ENCODE assay signal across 7 mouse cellular contexts in the genomic region with DNA sequence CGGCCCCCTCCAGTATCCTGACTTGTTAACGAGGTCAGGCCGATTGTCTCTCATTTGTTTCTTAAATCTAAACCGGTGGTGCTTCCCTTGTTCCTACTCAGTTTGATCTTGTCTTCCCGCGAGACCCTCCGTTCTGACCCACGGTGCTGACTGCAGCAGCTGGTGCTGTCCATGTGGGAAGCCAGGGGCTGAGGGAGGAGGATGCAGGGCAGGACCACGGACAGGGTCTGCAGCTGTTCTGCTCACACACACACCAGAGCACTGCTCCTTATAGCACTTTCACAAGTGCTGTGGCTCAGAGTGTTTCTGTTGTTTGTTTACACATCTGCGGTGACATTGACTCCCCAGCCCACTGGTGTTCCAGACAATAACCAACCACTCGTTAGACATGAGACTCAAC. TPM values are rescaled to one million over a fixed set of nuclear protein-coding genes. Genes with fewer than 3 reads are reported as not detected.
DNase-seq lines count a peak whose midpoint lies in the region; ATAC-seq lines count a peak whose summit lies in the region.

No protein-coding gene starts in this region.

- peaks cover 32% of the 10 kb centered on the region for H3K27me3 ChIP-seq in forebrain, embryonic 12.5 days

- H3K36me3 ChIP-seq in forebrain, embryonic 12.5 days (replicated peaks), result peaks cover 6% of the 10 kb centered on the region

- no peaks in the 10 kb centered on the region for H3K9me3 ChIP-seq in forebrain, embryonic 12.5 days

- ATAC-seq in forebrain, embryonic 12.5 days (ENCODE audit: low FRiP score), result no peak

- H3K9ac ChIP-seq in forebrain, embryonic 12.5 days, result no peak overlapping the region

- DNase-seq in thymus, postnatal 14 days, result peak; percentile 34
- DNase-seq in thymus, postnatal 36 days, result no peak
- peak; percentile 71 for DNase-seq in mesoderm, embryonic 11.5 days (ENCODE audit: low read depth, low spot score)
- DNase-seq in right cerebral cortex, postnatal 10 days (ENCODE audit: low spot score in 2 of 2), result no peak
- DNase-seq in layer of hippocampus, postnatal 14 days (ENCODE audit: low spot score in 2 of 2), result no peak
- DNase-seq in ovary, adult 18-20 months (ENCODE audit: low spot score), result no peak

- H3K4me1 ChIP-seq in forebrain, embryonic 12.5 days, result peaks cover 40% of the 10 kb centered on the region

- H3K4me2 ChIP-seq in forebrain, embryonic 12.5 days, result peak overlapping the region; percentile 84

- 0 out of 2 replicates have a peak overlapping the region, but pooled peaks have one; percentile 15 for H3K27ac ChIP-seq in forebrain, embryonic 12.5 days

- 24% methylated on average over 11 of the region's 11 CpGs for WGBS in forebrain, embryonic 12.5 days

- no peak overlapping the region for H3K4me3 ChIP-seq in forebrain, embryonic 12.5 days (replicated peaks)

RNA-seq across cellular contexts. Expression of gene Rab11fip4, which starts 2.5 kb away (rescaled TPM):
- polyA plus RNA-seq in forebrain, embryonic 12.5 days (2016; fragmentation: Nextera tagmentation; extraction: Ambion mirVana), result 25.6 and 26.8 TPM in 2 replicates
- 100 to 1,000 TPM; 159 to 161 TPM for total RNA-seq in layer of hippocampus, postnatal 14 days (2021)

Comparison
In these comparisons a context has a peak if more than half of its experiments do, and no peak if none do; other contexts are left out.
1. DNase-seq: peak in thymus, postnatal 14 days (single experiment) and mesoderm, embryonic 11.5 days (single experiment); none in thymus, postnatal 36 days (0 of 2), right cerebral cortex, postnatal 10 days (0 of 2), layer of hippocampus, postnatal 14 days (0 of 2) and ovary, adult 18-20 months (single experiment).